In the genomic region with DNA sequence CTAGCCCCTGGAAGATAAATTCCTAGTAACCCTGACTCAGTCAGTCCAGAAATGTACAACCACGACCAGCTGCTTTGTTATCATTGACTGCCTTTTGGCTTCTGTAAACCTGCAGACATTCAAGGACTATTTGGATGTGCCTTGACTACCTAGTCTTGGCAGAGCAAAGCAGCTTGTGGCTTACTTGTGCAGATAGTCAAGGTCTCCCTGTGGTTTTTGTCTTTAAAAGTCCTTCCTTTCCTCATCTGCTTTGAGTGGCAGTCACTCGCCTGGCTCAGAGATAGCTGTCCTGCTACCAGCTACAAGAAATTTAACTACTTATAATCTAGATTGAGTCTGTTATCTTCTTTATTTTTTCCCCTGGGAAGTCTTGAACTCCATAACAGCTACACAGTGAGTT, we compare ENCODE assay signal across 26 mouse cellular contexts. TPM values are rescaled to one million over a fixed set of nuclear protein-coding genes. Genes with fewer than 3 reads are reported as not detected.
"Had no signal": no experiment of that assay in that cellular context is flagged by ENCODE, and none has a peak within 500 bp of the region (broad histone marks: within the 10 kb centered on the region; RNA-seq: fewer than 3 reads in every experiment).

No protein-coding gene starts in this region.

- ATAC-seq: midbrain, embryonic 16.5 days had no signal

- H3K4me3 ChIP-seq: megakaryocyte, embryonic 14.5 days; midbrain, embryonic 10.5 days; midbrain, embryonic 12.5 days; myocyte; neural tube, embryonic 13.5 days; neural tube, embryonic 15.5 days had no signal

- H3K9ac ChIP-seq: lung, embryonic 14.5 days; midbrain, embryonic 12.5 days; neural tube, embryonic 13.5 days; neural tube, embryonic 15.5 days had no signal

- H3K9me3 ChIP-seq: midbrain, embryonic 10.5 days; midbrain, embryonic 12.5 days; neural tube, embryonic 13.5 days; neural tube, embryonic 15.5 days had no signal

- DNase-seq: lung, adult 18-20 months; lung, embryonic 14.5 days; lung, postnatal 10 days; lung, postnatal 4 days; midbrain, embryonic 14.5 days; retina, postnatal 1 day; right cerebral cortex, adult 18-20 months; right cerebral cortex, postnatal 25 days; right cerebral cortex, postnatal 4 days; spleen, adult 18-20 months; thymus, adult 2 months; thymus, postnatal 25 days had no signal

- H3K27ac ChIP-seq: midbrain, embryonic 10.5 days; midbrain, embryonic 12.5 days; neural tube, embryonic 13.5 days; neural tube, embryonic 15.5 days had no signal

- H3K4me1 ChIP-seq: midbrain, embryonic 10.5 days; midbrain, embryonic 12.5 days had no signal

- H3K36me3 ChIP-seq: midbrain, embryonic 12.5 days; neural tube, embryonic 15.5 days had no signal

- H3K27me3 ChIP-seq: midbrain, embryonic 12.5 days; neural tube, embryonic 13.5 days; neural tube, embryonic 15.5 days had no signal

RNA-seq across cellular contexts. Expression of a gene that starts 11.1 kb away (rescaled TPM):
- polyA plus RNA-seq: liver, embryonic 16.5 days; lung, embryonic 14.5 days; lung, embryonic 16.5 days; midbrain, embryonic 10.5 days; midbrain, embryonic 12.5 days; midbrain, embryonic 14.5 days; midbrain, embryonic 16.5 days; myocyte; neural tube, embryonic 11.5 days; neural tube, embryonic 13.5 days; neural tube, embryonic 15.5 days; small intestine, adult 2 months; stomach, embryonic 14.5 days; stomach, embryonic 16.5 days; thymus, adult 2 months; urinary bladder, adult 2 months had no signal
